Mouse (Mus musculus) bone marrow macrophage, adult 2 months (primary cell): ENCODE measurements around the gene Rims3.

Experiments
- CTCF ChIP-seq: IDR thresholded peaks from 2 replicates; pipeline ENCODE4 v1.5.1; 2012; ENCODE audit warnings: low read depth, mild to moderate bottlenecking, low read length, moderate library complexity
- POLR2A ChIP-seq: IDR thresholded peaks from 2 replicates; pipeline ENCODE4 v1.6.1; 2012; ENCODE audit warnings: mild to moderate bottlenecking, low read depth, low read length, borderline replicate concordance

GRCm38 (mm10) chr4:120844423-120845082 lies 10.1 kb upstream of the Rims3 start:
- TF ChIP-seq CTCF = no peak
- no peak for TF ChIP-seq POLR2A
